Mouse (Mus musculus) spleen, adult 2 months (tissue): ENCODE results near the gene Gm20379.

Source experiments
- CTCF ChIP-seq: fragments of 200-500 bp; IDR thresholded peaks from 2 replicates; pipeline ENCODE4 v1.5.1; 2011; ENCODE audit warnings: mild to moderate bottlenecking, inconsistent platforms; ENCODE audit not compliant: insufficient read depth, insufficient read length, insufficient replicate concordance; ENCODE audit errors: extremely low read depth
- POLR2A ChIP-seq: fragments of 200-500 bp; IDR thresholded peaks from 2 replicates; pipeline ENCODE4 v1.6.1; 2011; ENCODE audit warnings: low read depth, low read length, inconsistent platforms

GRCm38 (mm10) chr13:92320770-92321169 is 15.0 kb downstream of the Gm20379 start:
- TF ChIP-seq CTCF = no peak
- no peak for TF ChIP-seq POLR2A
